Mouse (Mus musculus) spleen, adult 2 months (tissue): ENCODE data around the gene Phf14. TPM values are rescaled to one million over a fixed set of nuclear protein-coding genes. Genes with fewer than 3 reads are reported as not detected.

ENCODE experiments used
- DNase-seq, 2 experiments: peaks; one replicate each; pipeline versions ENCODE4 v3.0.0 to v3.0.0-alpha.2; 2012 to 2021; ENCODE audit warnings: low spot score in 2 of 2, low read depth in 1 of 2
- H3K27ac ChIP-seq: fragments of 200-500 bp; 2 replicates; pipeline ENCODE4 v1.5.1; 2012; ENCODE audit warnings: low read length, inconsistent platforms; ENCODE audit not compliant: insufficient read depth
- H3K27me3 ChIP-seq: fragments of 200-500 bp; 2 replicates; pipeline ENCODE4 v1.6.1; 2012; ENCODE audit warnings: mild to moderate bottlenecking, moderate library complexity, low read length, inconsistent platforms; ENCODE audit not compliant: control insufficient read depth, insufficient read depth
- H3K36me3 ChIP-seq: fragments of 200-500 bp; 2 replicates; pipeline ENCODE4 v1.6.1; 2012; ENCODE audit warnings: mild to moderate bottlenecking, low read length, inconsistent platforms; ENCODE audit not compliant: control insufficient read depth, insufficient read depth
- H3K4me1 ChIP-seq: fragments of 200-500 bp; 2 replicates; pipeline ENCODE4 v1.6.1; 2011; ENCODE audit warnings: inconsistent platforms; ENCODE audit not compliant: control insufficient read depth, insufficient read depth, insufficient read length
- H3K4me3 ChIP-seq: fragments of 200-500 bp; 2 replicates; pipeline ENCODE4 v1.5.1; 2011; ENCODE audit warnings: mild to moderate bottlenecking, inconsistent platforms; ENCODE audit not compliant: insufficient read depth, insufficient read length; ENCODE audit errors: extremely low read depth
- CTCF ChIP-seq: fragments of 200-500 bp; IDR thresholded peaks from 2 replicates; pipeline ENCODE4 v1.5.1; 2011; ENCODE audit warnings: mild to moderate bottlenecking, inconsistent platforms; ENCODE audit not compliant: insufficient read depth, insufficient read length, insufficient replicate concordance; ENCODE audit errors: extremely low read depth
- POLR2A ChIP-seq: fragments of 200-500 bp; IDR thresholded peaks from 2 replicates; pipeline ENCODE4 v1.6.1; 2011; ENCODE audit warnings: low read depth, low read length, inconsistent platforms
- WGBS: fragments of 180-500 bp; shearing (Covaris S2); methylation state at CpG from one replicate; pipeline ENCODE4 v1.1.7; 2018; 5-methylcytosine and 5-hydroxymethylcytosine counted together
- polyA plus RNA-seq: library from polyadenylated mRNA; depleted of rRNA; stranded (reverse); fragments of >200 nt; gene quantifications from 2 replicates; pipeline ENCODE4 v1.2.3, GENCODE M21; 2012

Phf14 gene
- polyA plus RNA-seq, 1 experiment, result 3.5 TPM

GRCm38 (mm10) chr6:12038268-12038667 lies 130.7 kb downstream of the Phf14 start:
- Histone ChIP-seq H3K36me3 (peaks cover 1% of the 10 kb centered on the region; the same call in 1 of the 2 replicates), H3K4me3 (no peak overlapping the region), H3K27ac (no peak overlapping the region), H3K27me3 (no peaks in the 10 kb centered on the region), H3K4me1 (no peaks in the 10 kb centered on the region; the same call in 1 of the 2 replicates)
- TF ChIP-seq CTCF, result no peak
- TF ChIP-seq POLR2A, result no peak
- DNase-seq, result peak; percentile 17 to 55
- 40% methylated on average over 7 of the region's 7 CpGs for WGBS

- Histone ChIP-seq H3K27ac (no peak overlapping the region), H3K4me1 (no peaks in the 10 kb centered on the region), H3K27me3 (no peaks in the 10 kb centered on the region), H3K4me3 (no peak overlapping the region), H3K36me3 (peaks cover 3% of the 10 kb centered on the region)
- no peak for DNase-seq
- no peak for TF ChIP-seq POLR2A
- TF ChIP-seq CTCF, result no peak
- 85% methylated on average over 2 of the region's 2 CpGs for WGBS
Observed at GRCm38 (mm10) chr6:12052884-12053283, 145.3 kb downstream of the Phf14 start.

GRCm38 (mm10) chr6:12054149-12054548 lies 146.5 kb downstream of the Phf14 start:
- H3K36me3 ChIP-seq, result peaks cover 2% of the 10 kb centered on the region
- no peaks in the 10 kb centered on the region for H3K27me3 ChIP-seq
- TF ChIP-seq POLR2A (no peak), CTCF (no peak)
- no peak for DNase-seq
- H3K27ac ChIP-seq, result no peak overlapping the region
- WGBS, result 90% methylated on average over 3 of the region's 3 CpGs
- H3K4me1 ChIP-seq, result no peaks in the 10 kb centered on the region
- no peak overlapping the region for H3K4me3 ChIP-seq

- TF ChIP-seq POLR2A (no peak), CTCF (no peak)
- Histone ChIP-seq H3K36me3 (peaks cover 3% of the 10 kb centered on the region), H3K27ac (no peak overlapping the region), H3K4me1 (peaks cover 2% of the 10 kb centered on the region; the same call in 1 of the 2 replicates), H3K4me3 (no peak overlapping the region), H3K27me3 (no peaks in the 10 kb centered on the region)
- DNase-seq, result no peak
- WGBS, result 93% methylated on average over 5 of the region's 5 CpGs
Observed at GRCm38 (mm10) chr6:12058717-12059116, 151.1 kb downstream of the Phf14 start.

- Histone ChIP-seq H3K4me3 (no peak overlapping the region), H3K36me3 (peaks cover 1% of the 10 kb centered on the region), H3K27me3 (no peaks in the 10 kb centered on the region), H3K27ac (no peak overlapping the region), H3K4me1 (peaks cover 2% of the 10 kb centered on the region; the same call in 1 of the 2 replicates)
- 64% methylated on average over 7 of the region's 7 CpGs for whole genome bisulfite sequencing
- no peak for DNase-seq
- TF ChIP-seq CTCF (no peak), POLR2A (no peak)
Observed at GRCm38 (mm10) chr6:12059971-12060370, 152.4 kb downstream of the Phf14 start.

GRCm38 (mm10) chr6:12060452-12061140 lies 153.0 kb downstream of the Phf14 start:
- WGBS, result 85% methylated on average over 9 of the region's 9 CpGs
- Histone ChIP-seq H3K4me1 (peaks cover 2% of the 10 kb centered on the region; the same call in 1 of the 2 replicates), H3K27ac (no peak overlapping the region), H3K4me3 (no peak overlapping the region), H3K36me3 (peaks cover 1% of the 10 kb centered on the region), H3K27me3 (no peaks in the 10 kb centered on the region)
- no peak for DNase-seq
- TF ChIP-seq CTCF (no peak), POLR2A (no peak)

- no peak for DNase-seq
- H3K36me3 ChIP-seq, result no peaks in the 10 kb centered on the region
- WGBS, result 94% methylated on average over 4 of the region's 4 CpGs
Observed at GRCm38 (mm10) chr6:12067956-12068355, 160.3 kb downstream of the Phf14 start.

More at GRCm38 (mm10) chr6:12067956-12068355, 160.3 kb downstream of the Phf14 start:
- TF ChIP-seq POLR2A (no peak), CTCF (no peak)
- Histone ChIP-seq H3K27ac (no peak overlapping the region), H3K4me1 (peaks cover 2% of the 10 kb centered on the region; the same call in 1 of the 2 replicates), H3K4me3 (no peak overlapping the region), H3K27me3 (no peaks in the 10 kb centered on the region)
